Mouse (Mus musculus): ENCODE data around the gene Parva. TPM values are rescaled to one million over a fixed set of nuclear protein-coding genes. Genes with fewer than 3 reads are reported as not detected.

The Parva gene
- total RNA-seq, 4 experiments from 2014 or later, result 42.6 to 46.1 (median 44.5) TPM

- no peak for DNase-seq (ENCODE audit: low spot score)
These were observed 84.0 kb downstream of the Parva start for GRCm38 (mm10) chr7:112511309-112511708.

DNA sequence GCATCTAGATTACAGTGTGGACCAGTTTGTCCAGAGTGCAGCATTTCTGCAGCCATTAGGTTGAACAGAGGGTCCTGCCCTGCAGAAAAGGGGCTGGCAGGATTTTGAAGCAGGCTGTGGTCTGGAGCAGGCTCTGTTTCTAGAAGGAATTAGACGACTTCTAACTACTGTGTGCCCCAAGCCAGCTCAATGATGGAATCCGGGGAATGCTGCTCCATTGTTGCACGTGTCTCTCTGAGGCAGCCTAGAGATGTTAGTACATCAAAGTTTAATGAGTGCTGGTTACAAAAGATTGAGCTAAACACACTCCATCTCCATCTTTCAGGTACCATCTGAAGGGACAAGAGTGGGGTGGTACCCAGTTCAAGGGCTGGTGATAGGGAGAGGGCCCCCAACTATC lies 85.0 kb downstream of the Parva start:
- DNase-seq (ENCODE audit: low spot score), result no peak

- DNase-seq (ENCODE audit: low spot score), result no peak
These were observed 85.6 kb downstream of the Parva start for GRCm38 (mm10) chr7:112512895-112513294.

- DNase-seq (ENCODE audit: low spot score), result no peak
These were observed 87.4 kb downstream of the Parva start for GRCm38 (mm10) chr7:112514636-112515193.

GRCm38 (mm10) chr7:112525465-112525864 lies 98.2 kb downstream of the Parva start:
- DNase-seq (ENCODE audit: low spot score), result no peak

DNA sequence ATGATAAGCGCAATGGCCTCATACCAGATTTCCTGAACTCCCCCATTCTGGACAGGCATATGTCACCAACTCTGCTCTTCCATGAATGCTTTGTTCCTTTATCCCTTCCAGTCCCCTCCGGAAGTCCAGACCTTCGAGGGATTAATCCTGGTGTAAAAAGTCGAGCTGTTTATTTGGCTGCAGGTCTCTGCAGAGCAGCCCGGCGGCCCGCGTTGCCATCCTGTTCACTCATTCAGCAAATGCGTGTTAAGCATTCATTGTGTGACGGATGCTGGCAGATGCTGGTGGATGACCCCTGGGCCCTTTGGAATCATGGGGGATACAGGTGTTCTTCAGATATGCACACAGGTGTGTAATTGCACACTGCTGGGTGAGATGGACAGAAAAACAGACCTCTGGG lies 98.9 kb downstream of the Parva start:
- no peak for DNase-seq (ENCODE audit: low spot score)

DNA sequence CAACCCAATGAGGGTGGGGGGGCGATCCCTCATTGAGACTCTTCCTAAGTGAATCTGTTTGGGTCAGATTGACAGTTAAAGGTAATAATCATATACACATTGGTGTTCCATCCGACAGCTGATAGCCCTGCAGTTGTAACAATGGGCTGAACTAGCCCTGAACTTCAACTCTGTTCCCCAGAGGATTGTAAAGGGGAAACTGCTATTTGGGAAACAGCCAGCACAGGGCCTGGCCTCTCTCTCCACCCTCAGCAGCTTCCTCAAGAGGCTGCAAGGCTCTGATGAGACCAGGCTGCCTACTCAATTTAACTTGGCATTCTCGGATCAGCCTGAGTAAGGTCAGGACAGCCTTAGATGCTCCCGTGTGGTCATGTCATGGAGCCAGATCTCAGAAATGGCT lies 99.9 kb downstream of the Parva start:
- peak; percentile 79 for DNase-seq (ENCODE audit: low spot score)

- DNase-seq (ENCODE audit: low spot score), result no peak
These were observed 100.8 kb downstream of the Parva start for GRCm38 (mm10) chr7:112528059-112528458.

- no peak for DNase-seq (ENCODE audit: low spot score)
These were observed 101.5 kb downstream of the Parva start for GRCm38 (mm10) chr7:112528582-112529360.

DNA sequence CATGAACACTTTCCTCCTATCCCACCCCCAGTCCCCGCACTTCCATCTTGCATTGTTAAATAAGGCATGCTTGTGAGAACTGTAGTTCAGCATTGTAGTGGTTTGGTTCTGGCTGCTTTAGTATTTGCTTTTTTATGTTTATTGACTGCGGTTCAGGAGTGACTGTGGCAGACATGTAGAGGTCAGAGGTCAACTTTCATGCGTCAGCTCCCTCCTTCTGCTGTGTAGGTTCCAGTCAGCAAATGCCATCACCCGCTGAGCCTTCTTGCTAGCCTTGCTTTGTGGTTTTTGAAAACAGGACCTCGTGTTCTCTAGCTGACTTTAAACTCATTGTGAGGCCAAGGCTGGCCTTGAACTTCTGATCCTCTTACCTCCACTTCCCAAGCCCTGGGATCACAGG lies 103.6 kb downstream of the Parva start:
- DNase-seq (ENCODE audit: low spot score), result no peak

DNA sequence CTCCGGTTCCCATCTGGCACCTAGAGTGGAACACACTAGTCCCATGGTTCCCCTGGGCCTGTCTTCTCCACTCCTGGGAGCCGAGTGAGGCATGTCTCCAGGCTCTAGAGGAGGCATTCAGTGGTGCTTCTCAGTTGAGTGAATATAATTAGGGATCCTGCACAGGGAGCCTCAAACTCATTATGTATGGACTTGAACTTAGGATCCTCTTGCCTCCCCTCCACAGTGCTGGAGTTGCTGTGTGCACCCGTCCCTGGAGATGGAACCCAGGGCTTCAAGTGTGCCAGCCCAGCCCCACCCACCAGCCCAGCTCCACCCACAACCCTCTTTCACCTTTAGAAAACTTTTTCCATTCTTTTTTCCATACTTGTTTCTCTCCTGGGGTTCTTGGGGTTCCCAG lies 106.8 kb downstream of the Parva start:
- no peak for DNase-seq (ENCODE audit: low spot score)

DNA sequence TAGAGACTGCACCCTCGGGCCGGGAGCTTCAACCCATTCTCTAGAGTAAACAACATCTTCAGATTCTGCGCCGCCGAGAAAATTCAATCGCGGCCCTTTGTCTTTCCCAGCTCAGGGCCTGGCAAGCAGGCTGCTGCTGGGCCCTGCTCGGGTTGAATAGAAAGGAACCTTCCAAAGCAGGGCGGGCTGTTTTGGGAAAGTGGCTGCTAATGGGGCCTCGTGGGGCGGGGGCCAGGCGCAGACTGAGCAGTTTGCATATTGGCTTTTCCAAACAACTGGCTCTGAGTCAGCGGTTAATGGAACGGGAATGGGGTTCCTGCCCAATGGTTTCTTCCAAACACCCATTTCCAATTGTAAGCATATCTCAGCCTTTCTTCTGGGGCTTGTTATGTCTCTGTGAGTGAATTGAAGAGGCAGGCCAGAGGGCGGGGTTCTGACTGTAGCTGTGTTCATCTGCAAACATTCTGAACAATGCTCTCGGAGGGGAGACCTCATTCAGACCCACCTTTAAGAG lies 108.2 kb downstream of the Parva start:
- DNase-seq (ENCODE audit: low spot score), result peak; percentile 45

GRCm38 (mm10) chr7:112549136-112549535 lies 121.8 kb downstream of the Parva start:
- no peak for DNase-seq (ENCODE audit: low spot score)

- DNase-seq (ENCODE audit: low spot score), result peak; percentile 74
These were observed 134.2 kb downstream of the Parva start for GRCm38 (mm10) chr7:112561504-112561903.

GRCm38 (mm10) chr7:112567004-112567403 lies 139.7 kb downstream of the Parva start:
- DNase-seq (ENCODE audit: low spot score), result no peak

- DNase-seq (ENCODE audit: low spot score), result no peak
These were observed 141.7 kb downstream of the Parva start for GRCm38 (mm10) chr7:112568961-112569360.

DNA sequence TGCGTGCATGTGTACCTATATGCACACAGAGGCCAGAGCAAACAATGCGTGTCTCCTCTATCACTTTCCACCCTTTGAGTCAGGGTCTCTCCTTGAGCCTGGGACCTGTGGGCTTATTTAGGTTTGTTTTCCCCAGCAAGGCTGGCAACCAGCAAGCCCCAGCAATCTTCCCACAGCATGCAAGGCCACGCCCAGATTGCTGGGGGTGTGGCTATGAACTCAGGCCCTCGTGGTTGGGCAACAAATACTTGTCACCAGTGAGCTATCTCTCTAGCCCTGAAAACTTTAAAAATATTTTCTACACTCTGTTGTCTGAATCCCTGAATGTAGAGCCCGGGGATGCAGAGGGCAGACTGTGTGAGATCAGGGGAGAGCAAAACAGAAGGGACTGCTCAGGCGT lies 154.3 kb downstream of the Parva start:
- DNase-seq (ENCODE audit: low spot score), result no peak

DNA sequence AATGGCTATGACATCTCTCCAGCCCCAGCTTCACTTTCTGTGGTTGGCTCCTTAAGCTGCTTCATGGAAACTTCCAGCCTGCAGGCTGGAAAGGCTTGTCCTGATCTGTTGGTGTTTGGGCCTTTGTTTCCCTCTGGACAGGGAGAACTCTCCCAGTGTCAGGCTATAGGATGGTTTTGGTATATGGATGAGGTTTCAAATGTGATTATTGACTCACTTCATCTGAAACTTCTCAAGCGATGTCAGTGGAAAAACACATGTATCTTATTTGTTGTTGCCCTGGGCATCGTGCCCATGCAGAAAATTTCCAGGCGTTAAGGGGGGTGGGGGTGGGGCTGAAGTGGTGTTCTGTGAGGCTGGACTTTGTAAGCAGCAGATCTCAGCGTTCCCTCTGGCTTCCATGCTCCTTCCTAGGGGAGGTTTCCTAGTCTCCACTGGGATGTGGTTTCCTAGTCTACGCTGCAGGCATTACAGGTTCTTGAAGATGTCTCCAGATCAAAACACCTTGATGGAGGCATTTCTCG lies 155.6 kb downstream of the Parva start:
- no peak for DNase-seq (ENCODE audit: low spot score)

DNA sequence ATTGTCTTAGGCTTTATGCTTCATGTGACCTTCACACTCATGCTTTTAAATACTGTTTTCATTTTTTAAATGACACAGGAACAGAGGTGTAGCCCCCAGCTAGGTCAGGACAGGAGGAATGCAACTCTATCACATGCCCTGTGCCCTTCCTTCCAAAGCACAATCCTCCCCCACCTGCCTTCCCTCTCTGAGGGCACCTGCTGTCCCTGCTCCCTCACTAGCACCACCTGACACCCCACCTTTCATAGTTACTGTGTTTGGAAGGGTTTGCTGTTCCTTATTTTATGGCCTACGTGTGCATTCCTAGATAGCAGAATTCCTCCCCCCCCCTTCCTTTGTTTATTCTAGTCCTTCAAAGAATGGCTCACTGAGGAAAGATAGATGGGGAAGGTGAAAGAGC lies 160.1 kb downstream of the Parva start:
- DNase-seq (ENCODE audit: low spot score), result no peak

GRCm38 (mm10) chr7:112589530-112589929 lies 162.2 kb downstream of the Parva start:
- no peak for DNase-seq (ENCODE audit: low spot score)

- DNase-seq (ENCODE audit: low spot score), result no peak
These were observed 166.3 kb downstream of the Parva start for GRCm38 (mm10) chr7:112593586-112593985.

DNA sequence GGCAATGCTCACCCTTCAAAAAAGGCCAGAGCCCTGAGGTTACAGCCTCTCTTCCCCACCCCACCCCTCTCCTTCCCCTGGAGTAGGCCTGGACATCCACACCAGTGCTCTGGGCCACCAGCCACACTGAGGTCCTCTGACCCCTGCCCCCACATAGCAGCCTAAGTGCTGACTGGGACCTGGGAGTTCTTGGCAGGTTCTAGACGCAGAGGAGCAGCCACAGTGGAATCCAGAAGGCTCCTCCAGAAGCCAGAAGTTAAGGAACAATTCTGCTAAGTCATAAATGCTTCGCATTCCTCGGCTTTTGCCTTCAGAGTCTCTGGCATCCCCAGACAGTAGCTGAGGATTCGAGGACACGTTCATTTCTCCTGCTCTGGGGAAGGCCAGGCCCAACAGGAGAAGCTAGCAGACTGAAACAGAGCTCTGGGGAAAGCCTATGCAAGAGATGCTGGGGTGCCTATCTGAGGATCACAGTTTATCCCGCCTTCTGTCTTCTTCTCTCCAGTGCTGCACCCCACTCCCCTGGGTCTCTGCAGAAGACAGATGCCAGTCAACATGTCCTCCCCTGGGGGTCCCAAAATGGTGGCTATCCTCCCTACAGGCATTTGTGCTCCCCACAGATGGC lies 168.0 kb downstream of the Parva start:
- no peak for DNase-seq (ENCODE audit: low spot score)

- no peak for DNase-seq (ENCODE audit: low spot score)
These were observed 172.3 kb downstream of the Parva start for GRCm38 (mm10) chr7:112599650-112600049.
